Mouse (Mus musculus): ENCODE measurements around the gene Dnajb13. TPM values are rescaled to one million over a fixed set of nuclear protein-coding genes. Genes with fewer than 3 reads are reported as not detected.
A peak's percentile ranks its signal among the peaks of the same experiment; 100 is the strongest.

Dnajb13 gene
- total RNA-seq, 2 experiments from 2014 or later, result 0.44 TPM; not detected in 1

DNA sequence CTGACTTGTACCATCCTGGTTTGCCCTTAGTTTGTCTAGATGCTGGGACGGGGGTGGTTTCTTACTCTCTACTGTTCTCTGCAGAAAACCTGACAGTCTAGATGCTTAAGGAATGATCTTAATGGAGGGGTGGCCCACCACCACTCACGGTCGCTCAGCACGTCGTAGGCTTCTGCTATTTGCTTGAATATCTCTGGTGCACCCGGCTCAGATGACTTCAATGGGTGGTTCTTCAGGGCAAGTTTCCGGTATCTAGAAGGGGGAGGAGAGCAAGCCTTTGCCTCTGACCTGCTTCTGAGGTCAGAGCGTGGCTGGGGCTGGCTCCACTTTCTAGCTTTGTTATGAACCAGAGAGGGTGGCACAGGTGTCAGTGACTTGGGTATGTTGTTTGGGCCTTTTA lies 3.2 kb downstream of the Dnajb13 start:
- peak; percentile 12; the same call in 1 of the 2 replicates for ATAC-seq (ENCODE audit: poor library complexity, severe bottlenecking)

DNA sequence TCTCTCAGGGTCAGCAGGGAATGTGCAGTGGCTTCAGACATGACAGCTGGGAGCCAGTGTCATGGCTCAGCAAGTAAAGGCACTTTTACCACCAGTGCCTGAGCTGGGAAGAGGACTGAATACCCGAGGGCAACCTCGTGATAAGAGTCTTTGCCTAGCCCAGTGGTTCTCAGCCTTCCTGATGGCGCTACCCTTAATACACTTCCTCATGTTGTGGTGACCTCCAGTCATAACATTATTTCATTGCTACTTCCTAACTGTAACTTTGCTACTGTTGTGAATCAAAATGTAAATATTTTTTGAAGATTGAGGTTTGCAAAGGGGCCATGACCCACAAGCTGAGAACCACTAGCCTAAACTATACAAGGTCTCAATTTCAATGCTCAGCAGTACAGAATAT lies 6.1 kb downstream of the Dnajb13 start:
- ATAC-seq (ENCODE audit: poor library complexity, severe bottlenecking), result no peak

DNA sequence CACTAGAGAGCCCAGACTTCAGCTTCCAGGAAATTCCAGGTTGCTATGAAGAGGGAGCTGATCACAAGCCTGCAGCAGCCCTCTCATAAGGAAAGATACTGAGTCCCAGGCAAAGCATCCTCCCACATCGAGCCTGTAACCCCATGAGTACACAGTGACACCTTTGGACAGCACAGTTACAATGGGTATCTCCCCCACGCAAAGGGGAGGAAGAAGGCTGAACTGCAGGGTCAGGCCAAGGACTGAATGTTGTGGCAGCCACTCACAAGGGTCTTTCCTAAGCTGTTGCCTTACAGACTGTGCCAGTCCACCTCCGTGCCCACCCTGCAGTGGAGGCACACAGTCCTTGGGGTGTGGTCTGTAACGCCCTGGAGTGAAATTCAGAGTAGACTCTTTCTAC lies 8.3 kb downstream of the Dnajb13 start:
- ATAC-seq (ENCODE audit: poor library complexity, severe bottlenecking), result no peak

DNA sequence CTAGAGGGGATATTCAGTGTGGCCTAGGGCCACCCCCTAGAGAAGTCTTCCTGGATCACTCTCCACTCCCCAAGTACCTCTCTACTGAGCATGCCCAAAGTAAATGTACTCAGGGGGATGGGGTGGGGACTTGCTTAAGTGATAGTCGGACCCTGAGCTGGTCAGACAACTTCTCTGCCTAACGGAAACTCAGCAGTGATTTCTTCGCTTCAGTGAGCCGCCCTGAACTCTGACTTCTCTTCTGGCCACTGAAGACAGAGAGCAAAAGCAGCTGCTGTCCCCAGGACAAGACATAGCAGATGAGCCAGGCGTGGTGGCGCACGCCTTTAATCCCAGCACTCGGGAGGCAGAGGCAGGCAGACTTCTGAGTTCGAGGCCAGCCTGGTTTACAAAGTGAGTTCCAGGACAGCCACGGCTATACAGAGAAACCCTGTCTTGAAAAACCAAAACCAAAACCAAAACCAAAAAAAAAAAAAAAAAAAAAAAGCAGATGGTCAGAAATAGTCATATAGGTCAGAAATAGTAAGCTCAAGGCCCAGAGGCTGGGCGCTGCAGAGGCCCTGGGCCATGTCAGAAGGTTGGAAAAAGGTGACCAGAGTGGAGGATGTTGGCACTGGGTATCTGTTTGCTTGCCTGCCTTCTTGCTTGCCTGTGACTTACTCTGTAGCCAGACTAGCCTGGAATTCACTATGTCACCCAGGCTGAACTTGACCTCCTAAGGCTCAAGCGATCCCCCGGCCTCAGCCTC lies 9.8 kb downstream of the Dnajb13 start:
- no peak for ATAC-seq (ENCODE audit: poor library complexity, severe bottlenecking)

DNA sequence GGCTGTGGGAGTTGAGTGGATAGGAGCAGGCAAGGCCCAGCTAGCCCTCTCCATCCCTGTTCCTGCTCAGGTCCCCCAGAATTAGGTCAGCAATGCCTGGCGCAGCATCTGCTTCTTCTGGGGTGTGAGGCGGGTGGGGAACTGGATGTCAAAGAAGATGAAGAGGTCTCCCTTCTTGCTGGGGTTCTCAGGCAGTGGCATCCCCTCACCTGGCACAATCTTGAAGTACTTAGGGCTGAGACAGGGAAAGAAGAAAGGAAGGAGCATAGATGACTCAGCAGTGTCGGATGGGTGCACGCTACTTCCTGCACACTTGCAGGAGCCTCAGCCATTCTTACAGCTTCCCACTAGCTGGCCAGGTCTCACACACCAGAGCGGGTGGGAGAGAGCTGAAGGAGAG lies 11.7 kb downstream of the Dnajb13 start:
- ATAC-seq (ENCODE audit: poor library complexity, severe bottlenecking), result peak; percentile 53

DNA sequence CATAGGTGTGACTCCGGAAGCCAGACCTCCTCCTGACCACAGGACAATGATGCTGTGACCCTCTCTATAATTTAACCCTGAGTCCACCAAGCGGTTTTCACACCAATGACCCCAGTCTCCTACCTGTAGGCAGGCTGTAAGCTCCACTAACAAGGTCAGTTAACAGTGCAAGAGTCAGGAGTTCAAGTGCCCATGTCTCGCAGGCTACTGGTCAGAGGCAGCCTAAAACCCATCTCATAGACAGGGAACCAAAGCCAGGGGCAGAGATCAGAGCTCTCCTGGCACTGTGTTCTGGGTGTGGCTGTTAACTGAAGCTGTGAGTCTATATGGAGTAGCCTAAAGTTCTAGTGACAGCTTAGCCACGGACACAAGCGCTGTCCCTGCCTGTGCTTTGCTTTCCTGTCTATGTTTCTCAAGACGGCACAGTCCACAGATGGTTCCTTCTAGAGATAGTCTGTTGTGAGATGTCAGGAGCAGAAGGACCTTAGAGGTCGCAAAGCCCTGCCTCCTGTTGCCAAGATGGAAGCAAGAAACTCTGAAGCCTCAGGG lies 12.3 kb downstream of the Dnajb13 start:
- ATAC-seq (ENCODE audit: poor library complexity, severe bottlenecking), result peak; percentile 28

DNA sequence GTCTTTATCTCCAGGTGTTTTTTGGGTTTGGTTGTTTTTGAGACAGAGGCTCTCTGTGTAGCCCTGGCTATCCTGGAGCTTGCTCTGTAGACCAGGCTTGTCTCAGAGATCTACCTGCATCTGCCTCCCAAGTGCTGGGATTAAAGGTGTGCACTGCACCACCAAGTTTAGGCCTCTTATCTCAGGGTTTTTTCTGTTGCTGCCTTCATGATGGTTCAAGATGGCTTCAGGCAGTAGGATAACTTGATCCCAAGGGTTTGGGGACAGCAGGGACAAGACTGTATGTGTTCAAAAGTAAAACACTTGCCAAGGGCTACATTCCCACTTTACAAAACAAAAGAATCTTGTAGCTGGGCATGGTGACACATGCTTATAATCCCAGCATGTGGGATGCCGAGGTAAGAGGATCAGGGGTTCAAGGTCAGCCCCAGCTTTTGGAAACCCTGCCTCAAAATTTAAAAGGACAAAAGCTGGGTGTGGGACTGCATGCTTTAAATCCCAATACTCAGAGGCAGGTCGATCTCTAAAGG lies 12.9 kb downstream of the Dnajb13 start:
- no peak for ATAC-seq (ENCODE audit: poor library complexity, severe bottlenecking)

DNA sequence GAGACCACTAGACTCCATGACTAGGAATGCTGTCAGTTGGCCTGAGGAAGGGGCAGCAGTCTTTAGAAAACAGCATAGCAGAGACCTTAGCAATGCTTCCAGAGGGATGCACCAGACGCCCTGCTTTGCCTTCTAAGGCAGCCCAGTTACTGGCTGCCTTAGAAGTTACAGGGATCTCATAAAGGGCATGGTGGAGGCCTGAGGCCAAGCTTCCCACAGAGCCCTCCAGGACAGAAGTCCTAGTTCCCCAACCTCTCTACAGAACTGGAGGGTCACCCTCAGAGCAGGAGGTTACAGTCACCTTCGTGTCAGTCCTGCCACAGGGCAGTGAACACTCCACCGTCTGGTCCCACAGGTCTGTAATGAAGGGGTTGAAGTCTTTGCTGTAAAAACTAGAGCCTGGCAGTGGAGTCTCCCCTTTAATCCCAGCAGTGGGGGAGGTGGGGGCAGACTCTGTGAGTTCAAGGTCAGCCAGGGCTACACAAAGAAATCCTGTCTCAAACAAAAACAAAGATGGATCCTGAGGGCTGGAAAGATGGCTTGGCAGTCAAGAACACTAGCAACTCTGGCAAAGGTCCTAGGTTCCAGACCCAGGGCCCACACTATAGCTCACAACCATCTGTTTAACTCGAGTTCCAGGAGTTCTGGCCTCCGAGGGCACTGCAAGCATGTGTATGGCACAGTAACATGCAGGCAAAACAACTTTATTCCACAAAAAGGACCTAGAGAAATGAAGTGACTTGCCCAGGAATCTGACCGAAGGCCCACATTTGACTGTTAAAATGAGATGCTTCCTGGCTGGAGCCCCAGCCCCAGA lies 13.5 kb downstream of the Dnajb13 start:
- no peak for ATAC-seq (ENCODE audit: poor library complexity, severe bottlenecking)

DNA sequence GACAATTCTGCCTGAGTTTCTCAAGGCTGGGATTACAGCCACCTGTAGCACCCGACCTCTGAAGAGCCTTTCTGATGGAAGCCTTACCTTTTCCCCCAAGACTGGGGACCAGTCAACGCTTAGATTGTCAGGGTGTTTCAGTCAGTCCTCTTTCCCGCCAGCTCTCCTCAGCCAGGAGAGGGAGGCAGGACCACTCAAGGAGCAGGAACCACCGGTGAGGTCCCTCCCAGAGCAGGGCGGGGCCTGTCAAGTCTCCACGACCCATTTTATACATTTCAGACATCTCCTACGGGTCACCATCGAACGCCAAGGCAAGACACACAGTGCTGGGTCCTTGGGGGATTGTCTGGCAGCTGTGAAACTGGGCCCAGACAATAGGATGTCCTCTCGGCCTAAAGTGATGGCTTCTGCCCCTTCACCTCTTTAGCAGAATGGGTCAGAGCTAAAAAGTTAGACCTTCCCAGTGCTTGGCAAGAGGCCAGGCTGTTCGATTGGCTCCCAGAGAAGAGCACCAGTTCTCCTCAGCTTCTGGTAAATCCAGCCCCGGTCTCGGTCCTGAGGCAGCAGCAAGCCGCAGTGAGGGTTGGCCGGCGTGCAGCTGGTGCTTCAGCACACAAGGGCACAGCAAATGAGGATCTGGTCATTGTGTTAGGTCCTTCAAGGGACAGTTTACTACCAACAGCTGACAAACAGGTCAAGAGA lies 14.3 kb downstream of the Dnajb13 start:
- ATAC-seq (ENCODE audit: poor library complexity, severe bottlenecking), result no peak

DNA sequence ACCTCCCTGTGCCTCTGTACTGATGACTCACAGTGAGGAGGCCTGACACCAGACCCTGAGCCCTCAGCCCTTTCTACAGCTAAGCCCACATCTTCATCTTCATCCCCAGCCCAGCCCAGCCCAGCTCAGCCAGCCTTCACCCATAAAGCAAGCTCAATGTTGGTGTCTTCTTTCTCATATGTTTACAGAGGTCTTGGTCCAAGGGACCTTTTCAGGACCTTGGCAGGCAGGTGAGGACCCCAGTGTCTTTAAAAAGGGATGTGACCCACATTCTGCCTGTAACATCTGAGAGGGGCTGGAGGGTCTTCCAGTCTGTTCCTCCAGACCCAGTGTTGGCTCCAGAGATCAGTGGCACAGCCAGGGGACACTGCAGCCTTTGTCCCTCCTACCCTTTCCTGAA lies 15.3 kb downstream of the Dnajb13 start:
- ATAC-seq (ENCODE audit: poor library complexity, severe bottlenecking), result no peak

DNA sequence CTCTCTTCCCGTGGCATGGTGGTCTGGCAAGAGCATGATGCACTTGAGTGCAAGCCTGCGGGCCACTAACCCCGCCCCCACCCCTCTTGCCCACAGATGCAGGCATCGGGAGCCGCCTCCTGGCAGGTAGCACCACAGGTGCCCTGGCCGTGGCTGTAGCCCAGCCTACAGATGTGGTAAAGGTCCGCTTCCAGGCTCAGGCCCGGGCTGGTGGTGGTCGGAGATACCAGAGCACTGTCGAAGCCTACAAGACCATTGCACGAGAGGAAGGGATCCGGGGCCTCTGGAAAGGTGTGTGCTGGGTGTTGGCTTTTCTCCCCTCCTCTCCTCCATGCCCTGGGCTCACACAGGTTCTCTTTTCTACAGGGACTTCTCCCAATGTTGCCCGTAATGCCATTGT lies 16.8 kb downstream of the Dnajb13 start:
- no peak for ATAC-seq (ENCODE audit: poor library complexity, severe bottlenecking)

DNA sequence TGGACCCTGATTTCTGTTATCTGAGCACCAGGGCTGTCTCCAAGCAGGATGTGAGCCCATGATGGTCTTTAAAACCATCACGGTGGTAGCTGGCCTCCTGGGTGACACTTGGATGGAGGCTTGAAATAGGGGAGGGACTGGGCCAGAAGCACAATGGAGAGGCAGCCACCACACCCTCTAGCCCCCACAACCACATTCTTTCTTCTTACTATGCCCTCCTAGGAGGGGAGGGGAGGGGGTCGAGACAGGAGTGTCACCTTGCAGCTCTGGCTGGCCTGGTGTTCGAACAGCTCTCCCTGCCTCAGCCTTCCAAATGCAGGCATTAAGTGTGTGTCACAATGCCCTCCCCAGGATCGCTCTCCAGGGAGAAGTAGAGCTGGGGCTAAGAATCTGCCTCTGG lies 17.4 kb downstream of the Dnajb13 start:
- no peak for ATAC-seq (ENCODE audit: poor library complexity, severe bottlenecking)

DNA sequence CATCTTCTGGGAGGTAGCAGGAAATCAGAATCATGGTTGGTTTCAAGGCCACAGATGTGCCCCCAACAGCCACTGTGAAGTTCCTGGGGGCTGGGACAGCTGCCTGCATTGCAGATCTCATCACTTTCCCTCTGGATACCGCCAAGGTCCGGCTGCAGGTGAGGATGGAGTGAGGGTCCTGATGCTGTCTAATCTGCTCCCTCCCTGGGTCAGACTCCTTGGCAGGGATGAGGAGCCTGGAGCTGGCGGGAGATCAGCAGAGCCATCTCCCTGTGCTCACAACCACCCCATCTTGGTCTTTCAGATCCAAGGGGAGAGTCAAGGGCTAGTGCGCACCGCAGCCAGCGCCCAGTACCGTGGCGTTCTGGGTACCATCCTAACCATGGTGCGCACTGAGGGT lies 18.0 kb downstream of the Dnajb13 start:
- no peak for ATAC-seq (ENCODE audit: poor library complexity, severe bottlenecking)

DNA sequence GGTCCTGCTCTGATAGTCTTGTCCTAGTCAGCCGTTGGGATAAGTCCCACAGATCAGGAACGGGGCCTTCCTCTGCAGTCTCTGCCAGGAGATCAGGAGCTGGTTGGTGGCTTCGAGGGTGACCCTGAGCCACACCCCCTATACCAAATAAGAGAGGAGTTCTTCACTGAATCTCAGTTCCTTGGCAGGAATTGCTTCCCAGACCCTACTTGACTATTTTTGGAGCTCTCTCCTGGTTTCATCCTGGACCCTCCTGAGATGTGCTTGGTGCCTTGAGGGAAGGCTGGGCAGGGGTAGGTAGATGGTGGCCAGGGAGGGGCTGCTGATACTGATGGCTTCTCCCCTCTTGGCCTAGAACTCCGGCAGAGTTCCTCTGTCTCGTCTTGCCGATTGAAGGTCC lies 18.4 kb downstream of the Dnajb13 start:
- ATAC-seq (ENCODE audit: poor library complexity, severe bottlenecking), result no peak

DNA sequence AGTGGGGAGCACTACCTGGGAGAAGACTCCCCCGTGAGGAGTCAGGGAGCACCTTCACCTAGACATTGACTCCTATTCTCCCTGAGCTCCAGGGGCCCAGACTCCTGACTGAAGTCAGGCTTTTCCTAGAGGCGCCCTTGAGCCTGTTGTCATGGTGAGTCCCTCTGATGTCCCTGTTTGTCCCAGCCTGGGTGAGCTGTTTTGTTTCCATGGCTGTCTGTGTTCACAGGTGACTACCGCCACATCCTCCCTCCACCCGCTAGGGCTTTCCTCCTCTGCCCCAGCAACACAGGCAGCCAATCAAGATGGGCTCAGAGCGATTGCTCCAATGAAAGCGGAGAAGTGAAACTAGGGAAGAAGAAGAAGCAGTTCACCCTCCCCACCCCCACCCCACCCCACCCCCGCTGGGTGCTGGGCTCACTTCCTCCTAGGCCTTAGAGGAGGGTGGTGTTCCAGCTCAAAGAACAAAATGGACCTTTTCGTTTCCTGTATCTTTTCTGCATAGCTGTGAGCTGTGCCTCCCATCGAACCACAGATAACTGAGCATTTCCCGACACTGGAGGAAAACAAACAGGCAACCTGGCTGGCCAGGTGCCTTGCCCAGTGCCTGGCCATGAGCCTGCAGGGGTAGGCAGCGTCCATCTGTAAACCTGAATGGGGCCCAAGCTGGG lies 19.0 kb downstream of the Dnajb13 start:
- ATAC-seq (ENCODE audit: poor library complexity, severe bottlenecking), result peak; percentile 74

DNA sequence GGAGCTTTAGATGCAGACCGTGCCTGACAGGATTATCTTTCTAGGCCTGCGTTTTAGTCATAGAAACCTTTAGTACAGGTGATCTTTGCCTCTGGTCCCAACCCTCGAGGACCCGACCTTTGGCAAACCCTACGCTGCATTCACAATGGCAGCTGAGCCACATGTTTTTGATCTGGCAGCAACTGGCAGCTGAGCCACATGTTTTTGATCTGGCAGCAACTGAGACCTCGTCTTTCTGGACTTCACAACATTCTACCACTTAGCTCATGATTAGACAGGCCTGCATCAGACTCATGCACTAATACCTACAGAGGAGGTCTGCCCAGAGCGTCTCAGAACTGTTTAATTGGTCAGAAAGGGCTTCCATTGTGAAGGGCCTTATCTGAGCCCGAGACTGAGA lies 19.7 kb downstream of the Dnajb13 start:
- ATAC-seq (ENCODE audit: poor library complexity, severe bottlenecking), result no peak

DNA sequence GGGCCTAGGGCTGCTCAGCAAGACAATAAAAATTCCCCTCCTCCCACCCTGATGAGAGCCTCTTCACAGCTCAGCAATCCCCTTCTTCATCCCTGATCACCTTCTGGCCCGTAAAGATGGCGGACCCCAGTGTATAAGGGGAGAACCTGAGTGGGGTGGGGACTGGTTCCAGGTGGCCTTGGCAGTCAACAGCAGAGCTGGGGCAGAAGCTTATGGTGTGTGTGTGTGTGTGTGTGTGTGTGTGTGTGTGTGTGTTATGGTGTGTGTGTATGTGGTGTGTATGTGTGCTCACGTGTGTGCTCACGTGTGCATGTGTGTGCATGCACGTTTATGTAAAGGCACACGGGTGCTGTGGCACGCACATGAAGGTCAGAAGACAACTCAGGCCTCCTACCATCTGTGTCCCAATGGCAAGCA lies 20.3 kb downstream of the Dnajb13 start:
- no peak for ATAC-seq (ENCODE audit: poor library complexity, severe bottlenecking)

DNA sequence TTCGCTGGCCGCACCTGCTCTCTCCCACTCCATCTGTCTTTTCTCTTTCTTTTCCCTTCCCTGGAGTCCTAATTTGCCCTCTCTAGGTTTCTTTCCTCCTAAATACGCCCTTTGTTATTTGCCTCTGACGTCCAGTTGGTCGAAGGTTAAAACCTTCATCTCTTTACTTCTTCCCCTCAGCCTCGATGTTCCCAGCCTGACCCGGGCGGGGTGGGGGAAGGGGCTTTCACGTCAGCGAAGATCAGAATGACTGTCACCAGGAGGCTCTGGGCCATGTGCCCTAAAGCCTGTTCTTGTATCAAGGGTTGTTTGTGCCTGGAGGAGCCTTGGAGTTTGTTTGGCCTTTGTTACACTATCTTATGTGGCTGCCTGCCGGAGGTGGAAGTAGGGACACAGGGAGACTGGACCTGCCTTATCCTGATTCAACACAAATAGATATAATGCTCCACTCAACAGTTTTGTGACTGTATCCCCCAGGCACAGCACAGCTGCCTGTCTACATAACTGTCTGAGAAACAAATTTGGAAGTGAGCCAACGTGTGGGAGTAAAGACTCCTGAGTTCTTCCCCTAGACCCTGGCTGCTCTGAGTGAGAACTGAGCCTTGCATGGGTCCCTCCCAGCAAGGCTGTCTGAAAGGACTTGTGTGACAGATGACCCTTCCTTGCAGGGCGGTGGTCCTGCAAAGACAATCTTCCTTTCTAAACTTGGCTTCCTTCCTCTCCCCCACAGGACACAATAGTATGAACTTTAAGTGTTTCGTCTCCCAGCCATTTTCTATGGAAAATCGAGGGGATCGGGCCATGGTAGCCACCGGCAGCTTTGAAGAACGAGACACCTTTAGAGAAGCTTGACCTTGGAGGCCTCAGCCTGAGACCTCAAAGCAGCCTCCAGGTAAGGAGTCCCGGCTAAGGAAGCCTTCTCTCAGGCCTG lies 21.0 kb downstream of the Dnajb13 start:
- peak; percentile 13 for ATAC-seq (ENCODE audit: poor library complexity, severe bottlenecking)

DNA sequence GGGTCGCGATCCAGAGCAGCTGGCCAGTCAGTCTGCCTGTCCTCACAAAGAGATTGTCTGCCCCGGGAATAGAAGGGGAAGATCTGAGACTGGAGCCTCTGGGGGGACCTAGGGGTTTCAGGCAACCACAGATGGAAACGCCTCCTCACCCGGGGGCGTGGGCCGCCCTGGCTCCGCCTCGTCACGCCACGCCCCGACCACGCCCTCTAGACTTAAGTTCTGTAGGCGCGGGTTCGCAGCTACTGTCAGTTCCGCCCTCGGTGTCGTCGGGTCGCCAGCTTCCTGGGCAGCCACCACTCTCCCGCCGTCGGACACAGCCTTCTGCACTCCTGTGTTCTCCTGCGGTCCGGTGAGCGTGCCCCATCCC lies 21.7 kb downstream of the Dnajb13 start, which contains the start of gene Ucp2:
Gene Ucp2, plus strand, starts transcription at position 221 of the 367 bp plus-strand sequence.
- ATAC-seq (ENCODE audit: poor library complexity, severe bottlenecking), result peak; percentile 77

All from megakaryocyte, adult 5-6 weeks (primary cell).